Mouse (Mus musculus) MEL (cell line): Measurements from ENCODE around the gene Ttc12. TPM values are rescaled to one million over a fixed set of nuclear protein-coding genes. Genes with fewer than 3 reads are reported as not detected.

Experiments used
- DNase-seq: peaks from one replicate; pipeline ENCODE4 v3.0.0; 2011; ENCODE audit warnings: low read depth, low spot score
- H3K27ac ChIP-seq: 2 replicates; pipeline ENCODE4 v1.5.1; 2012; ENCODE audit warnings: low read depth, mild to moderate bottlenecking, control low read depth, low read length, moderate library complexity; ENCODE audit not compliant: control insufficient read depth
- H3K27me3 ChIP-seq, 2 experiments: fragments of 150-350 bp in 1 of 2; sonication (generic) in 1 of 2; 2 replicates each; pipeline ENCODE4 v1.6.1; 2012; ENCODE audit warnings: low read length in 2 of 2, mild to moderate bottlenecking in 2 of 2, improper control_type of control experiment in 1 of 2, moderate library complexity in 1 of 2; ENCODE audit not compliant: insufficient read depth in 2 of 2, control insufficient read depth in 1 of 2
- H3K36me3 ChIP-seq, 2 experiments: 2 replicates each; pipeline ENCODE4 v1.6.1; 2012 to 2014; ENCODE audit warnings: low read length in 2 of 2, improper control_type of control experiment in 1 of 2, inconsistent platforms in 1 of 2, mild to moderate bottlenecking in 1 of 2; ENCODE audit not compliant: insufficient read depth in 2 of 2, control insufficient read depth in 1 of 2
- H3K4me1 ChIP-seq, 2 experiments: fragments of 150-350 bp in 1 of 2; sonication (generic) in 1 of 2; 2 replicates each; pipeline ENCODE4 v1.6.1; 2012; ENCODE audit warnings: low read length in 2 of 2, improper control_type of control experiment in 1 of 2, mild to moderate bottlenecking in 1 of 2; ENCODE audit not compliant: insufficient read depth in 2 of 2, control insufficient read depth in 1 of 2
- H3K4me3 ChIP-seq, 2 experiments: fragments of 150-350 bp in 1 of 2; sonication (generic) in 1 of 2; 2 replicates each; pipeline ENCODE4 v1.5.1; 2012; ENCODE audit warnings: low read depth in 2 of 2, low read length in 2 of 2, mild to moderate bottlenecking in 2 of 2, moderate library complexity in 2 of 2, control low read depth in 1 of 2, improper control_type of control experiment in 1 of 2; ENCODE audit not compliant: control insufficient read depth in 1 of 2, insufficient read depth in 1 of 2
- H3K79me2 ChIP-seq: 2 replicates; pipeline ENCODE4 v1.6.1; 2012; ENCODE audit warnings: mild to moderate bottlenecking, low read length, moderate library complexity; ENCODE audit not compliant: control insufficient read depth, poor library complexity, insufficient read depth
- H3K9ac ChIP-seq: 2 replicates; pipeline ENCODE4 v1.6.1; 2012; ENCODE audit warnings: low read depth, mild to moderate bottlenecking, control low read depth, low read length, moderate library complexity; ENCODE audit not compliant: control insufficient read depth, poor library complexity, severe bottlenecking
- H3K9me3 ChIP-seq: fragments of 150-350 bp; sonication (generic); replicated peaks from 2 replicates; pipeline ENCODE4 v1.6.1; 2012; ENCODE audit warnings: mild to moderate bottlenecking, low read length, improper control_type of control experiment, moderate library complexity; ENCODE audit not compliant: insufficient read depth
- CHD1 ChIP-seq: IDR thresholded peaks from 2 replicates; pipeline ENCODE4 v1.6.1; 2012; ENCODE audit warnings: low read depth, mild to moderate bottlenecking, inconsistent platforms, low read length, improper control_type of control experiment
- CTCF ChIP-seq, 3 experiments: IDR thresholded peaks in 2 of 3; conservative IDR thresholded peaks in 1 of 3; 2 replicates each; pipeline ENCODE4 v1.5.1; 2011 to 2012; ENCODE audit warnings: low read length in 3 of 3, low read depth in 2 of 3, mild to moderate bottlenecking in 2 of 3, improper control_type of control experiment in 1 of 3, inconsistent platforms in 1 of 3, mixed read lengths in 1 of 3, moderate library complexity in 1 of 3; ENCODE audit not compliant: control insufficient read depth in 1 of 3, insufficient read depth in 1 of 3, poor library complexity in 1 of 3, severe bottlenecking in 1 of 3
- ELF1 ChIP-seq: IDR thresholded peaks from 2 replicates; pipeline ENCODE4 v1.6.1; 2014; ENCODE audit warnings: low read depth, mild to moderate bottlenecking, inconsistent platforms, low read length, improper control_type of control experiment, moderate library complexity
- ETS1 ChIP-seq: IDR thresholded peaks from 2 replicates; pipeline ENCODE4 v1.6.1; 2012; ENCODE audit warnings: low read depth, mild to moderate bottlenecking, inconsistent platforms, low read length, improper control_type of control experiment, moderate library complexity
- GATA1 ChIP-seq: IDR thresholded peaks from 2 replicates; pipeline ENCODE4 v1.6.1; 2011; ENCODE audit warnings: low read depth, low read length, improper control_type of control experiment
- KAT2A ChIP-seq: conservative IDR thresholded peaks from 2 replicates; pipeline ENCODE4 v1.6.1; 2012; ENCODE audit warnings: low read depth, low read length, improper control_type of control experiment, inconsistent platforms
- MAFK ChIP-seq: IDR thresholded peaks from 2 replicates; pipeline ENCODE4 v1.6.1; 2011; ENCODE audit warnings: low read depth, mild to moderate bottlenecking, low read length, improper control_type of control experiment, borderline replicate concordance
- MAX ChIP-seq: IDR thresholded peaks from 2 replicates; pipeline ENCODE4 v1.6.1; 2011; ENCODE audit warnings: low read length, improper control_type of control experiment
- MEF2A ChIP-seq: IDR thresholded peaks from 2 replicates; pipeline ENCODE4 v1.6.1; 2014; ENCODE audit warnings: low read depth, mild to moderate bottlenecking, inconsistent platforms, low read length, improper control_type of control experiment; ENCODE audit not compliant: poor library complexity, insufficient replicate concordance, severe bottlenecking; ENCODE audit errors: extremely low read depth
- NELFE ChIP-seq: IDR thresholded peaks from 2 replicates; pipeline ENCODE4 v1.6.1; 2011; ENCODE audit warnings: low read depth, low read length, improper control_type of control experiment
- POLR2A ChIP-seq, 2 experiments: IDR thresholded peaks; 2 replicates each; pipeline ENCODE4 v1.6.1; 2011 to 2012; ENCODE audit warnings: low read length in 2 of 2, mild to moderate bottlenecking in 2 of 2, control low read depth in 1 of 2, improper control_type of control experiment in 1 of 2, low read depth in 1 of 2, moderate library complexity in 1 of 2; ENCODE audit not compliant: control insufficient read depth in 1 of 2, insufficient read depth in 1 of 2, poor library complexity in 1 of 2
- POLR2AphosphoS2 ChIP-seq: IDR thresholded peaks from 2 replicates; pipeline ENCODE4 v1.6.1; 2011; ENCODE audit warnings: low read length, improper control_type of control experiment
- RCOR1 ChIP-seq: IDR thresholded peaks from 2 replicates; pipeline ENCODE4 v1.6.1; 2012; ENCODE audit warnings: low read depth, mild to moderate bottlenecking, inconsistent platforms, low read length, improper control_type of control experiment
- TCF12 ChIP-seq: IDR thresholded peaks from 2 replicates; pipeline ENCODE4 v1.6.1; 2014; ENCODE audit warnings: low read depth, mild to moderate bottlenecking, inconsistent platforms, low read length, improper control_type of control experiment, moderate library complexity
- UBTF ChIP-seq: IDR thresholded peaks from 2 replicates; pipeline ENCODE4 v1.6.1; 2012; ENCODE audit warnings: low read depth, mild to moderate bottlenecking, inconsistent platforms, low read length, improper control_type of control experiment, moderate library complexity, borderline replicate concordance; ENCODE audit not compliant: insufficient read depth
- ZC3H11A ChIP-seq: IDR thresholded peaks from 2 replicates; pipeline ENCODE4 v1.6.1; 2012; ENCODE audit warnings: low read depth, mild to moderate bottlenecking, inconsistent platforms, low read length, improper control_type of control experiment
- polyA plus RNA-seq, 2 experiments: library from polyadenylated mRNA; stranded (reverse) in 1 of 2; unstranded in 1 of 2; fragments of >175 nt in 1 of 2; fragments of >200 nt in 1 of 2; gene quantifications; 2 replicates each; pipeline versions ENCODE4 v1.2.1 to v1.2.4; 2012; ENCODE audit warnings: low replicate concordance in 2 of 2, low read depth in 1 of 2; ENCODE audit not compliant: insufficient read length in 2 of 2, insufficient read depth in 1 of 2, missing spikeins in 1 of 2
- total RNA-seq: library from RNA; depleted of rRNA; stranded (reverse); fragments of 300-350 nt; gene quantifications from 2 replicates; pipeline ENCODE4 v1.2.3, GENCODE M21; 2012

Ttc12 gene
- total and polyA plus RNA-seq, 3 experiments, result 0.31 to 0.78 TPM; not detected in 1

- no peak for TF ChIP-seq UBTF
- peak in 1 of 2 experiments; percentile 41; a peak in 1 of 4 replicates for TF ChIP-seq POLR2A (IDR thresholded peaks at IDR 0.05; ENCODE audit: control insufficient read depth in 1 of 2, insufficient read depth in 1 of 2, low read depth in 1 of 2, low read length in 2 of 2, poor library complexity in 1 of 2)
These were observed 2.7 kb downstream of the Ttc12 start (continued) for GRCm38 (mm10) chr9:49483316-49483715.

GRCm38 (mm10) chr9:49472126-49472525, 13.9 kb downstream of the Ttc12 start:
- DNase-seq, result no peak
- Histone ChIP-seq H3K9ac (no peak overlapping the region), H3K9me3 (no peaks in the 10 kb centered on the region), H3K79me2 (no peaks in the 10 kb centered on the region), H3K4me1 (no peaks in the 10 kb centered on the region), H3K27ac (no peak overlapping the region), H3K36me3 (no peaks in the 10 kb centered on the region), H3K4me3 (no peak overlapping the region), H3K27me3 (no peaks in the 10 kb centered on the region)
- TF ChIP-seq ZC3H11A (no peak), POLR2A (IDR thresholded peaks at IDR 0.05; ENCODE audit: control insufficient read depth in 1 of 2, insufficient read depth in 1 of 2, low read depth in 1 of 2, low read length in 2 of 2, poor library complexity in 1 of 2) (no peak), UBTF (no peak), TCF12 (no peak), RCOR1 (no peak), NELFE (no peak), ETS1 (no peak), CHD1 (no peak)

- no peak overlapping the region for H3K4me3 ChIP-seq
- H3K27me3 ChIP-seq, result no peaks in the 10 kb centered on the region
- TF ChIP-seq MAX (no peak), ELF1 (no peak), RCOR1 (no peak), MAFK (no peak), POLR2AphosphoS2 (no peak), CTCF (IDR thresholded peaks at IDR 0.05 in 2 of 3, conservative IDR thresholded peaks at IDR 0.05 in 1 of 3; ENCODE audit: control insufficient read depth in 1 of 3, insufficient read depth in 1 of 3, low read depth in 2 of 3, low read length in 3 of 3, poor library complexity in 1 of 3, severe bottlenecking in 1 of 3) (no peak), GATA1 (no peak), MEF2A (no peak), KAT2A (no peak)
- TF ChIP-seq, all 39 proteins: peak for 0
- no peak overlapping the region for H3K27ac ChIP-seq
- H3K9ac ChIP-seq, result no peak overlapping the region
- H3K79me2 ChIP-seq, result no peaks in the 10 kb centered on the region
- no peaks in the 10 kb centered on the region for H3K4me1 ChIP-seq
- DNase-seq, result no peak
- no peaks in the 10 kb centered on the region for H3K36me3 ChIP-seq
- no peaks in the 10 kb centered on the region for H3K9me3 ChIP-seq
These were observed 15.1 kb downstream of the Ttc12 start for GRCm38 (mm10) chr9:49470946-49471345.
